Mouse (Mus musculus) stomach, embryonic 16.5 days (tissue): ENCODE measurements around the gene Heatr5b. TPM values are rescaled to one million over a fixed set of nuclear protein-coding genes. Genes with fewer than 3 reads are reported as not detected.

Experiments
- ATAC-seq: fragments of 200-750 bp; cut with Nextera tagmentation; 2 replicates; pipeline ENCODE4 v1.8.0; 2017; ENCODE audit warnings: moderate number of reproducible peaks, moderate TSS enrichment; ENCODE audit not compliant: insufficient read depth, low FRiP score
- H3K27ac ChIP-seq: fragments of 300-500 bp; sonication (generic); 2 replicates; pipeline ENCODE4 v1.5.1; 2014; ENCODE audit warnings: low read length
- H3K27me3 ChIP-seq: fragments of 300-500 bp; sonication (generic); 2 replicates; pipeline ENCODE4 v1.6.1; 2014; ENCODE audit warnings: low read length, control low read depth, mixed read lengths; ENCODE audit not compliant: control insufficient read depth, insufficient read depth
- H3K36me3 ChIP-seq: fragments of 300-500 bp; sonication (generic); 2 replicates; pipeline ENCODE4 v1.6.1; 2014; ENCODE audit warnings: low read length; ENCODE audit not compliant: control insufficient read depth, insufficient read depth
- H3K4me1 ChIP-seq: fragments of 300-500 bp; sonication (generic); 2 replicates; pipeline ENCODE4 v1.6.1; 2014; ENCODE audit warnings: low read length, control low read depth, mixed read lengths; ENCODE audit not compliant: control insufficient read depth, insufficient read depth
- H3K4me2 ChIP-seq: fragments of 300-500 bp; sonication (generic); 2 replicates; pipeline ENCODE4 v1.6.1; 2014; ENCODE audit warnings: low read depth, low read length, mixed read lengths
- H3K4me3 ChIP-seq: fragments of 300-500 bp; sonication (generic); replicated peaks from 2 replicates; pipeline ENCODE4 v1.5.1; 2014; ENCODE audit warnings: mild to moderate bottlenecking, low read length
- H3K9ac ChIP-seq: fragments of 300-500 bp; sonication (generic); 2 replicates; pipeline ENCODE4 v1.6.1; 2014; ENCODE audit warnings: low read length
- H3K9me3 ChIP-seq: fragments of 300-500 bp; sonication (generic); replicated peaks from 2 replicates; pipeline ENCODE4 v1.6.1; 2016; ENCODE audit warnings: low read length, control low read depth; ENCODE audit not compliant: control insufficient read depth
- WGBS: fragments of 180-500 bp; shearing (Covaris S2); extraction: QIAGEN DNeasy Blood & Tissue Kit; methylation state at CpG from one replicate; pipeline ENCODE4 v1.1.7; 2014; 5-methylcytosine and 5-hydroxymethylcytosine counted together
- polyA plus RNA-seq: library from polyadenylated mRNA; unstranded; fragments of >200 nt; fragmentation: Nextera tagmentation; extraction: Ambion mirVana; gene quantifications from 2 replicates; pipeline ENCODE4 v1.2.1, GENCODE M21; 2015

Heatr5b gene
- polyA plus RNA-seq, 1 experiment from 2014 or later, result 14.0 TPM

GRCm38 (mm10) chr17:78726746-78727449 lies 108.3 kb downstream of the Heatr5b start:
- WGBS, result 70% methylated on average over 14 of the region's 14 CpGs
- Histone ChIP-seq H3K9ac (no peak overlapping the region), H3K9me3 (no peaks in the 10 kb centered on the region), H3K4me3 (no peak overlapping the region), H3K4me2 (no peak overlapping the region), H3K4me1 (peaks cover 4% of the 10 kb centered on the region; the same call in 1 of the 2 replicates), H3K27me3 (no peaks in the 10 kb centered on the region), H3K36me3 (no peaks in the 10 kb centered on the region), H3K27ac (no peak overlapping the region)
- no peak for ATAC-seq

GRCm38 (mm10) chr17:78724461-78725055 lies 110.6 kb downstream of the Heatr5b start:
- 37% methylated on average over 6 of the region's 6 CpGs for WGBS
- Histone ChIP-seq H3K9ac (no peak overlapping the region), H3K36me3 (no peaks in the 10 kb centered on the region), H3K4me2 (no peak overlapping the region), H3K4me1 (peaks cover 4% of the 10 kb centered on the region; the same call in 1 of the 2 replicates), H3K4me3 (no peak overlapping the region), H3K27me3 (no peaks in the 10 kb centered on the region), H3K9me3 (no peaks in the 10 kb centered on the region), H3K27ac (no peak overlapping the region)
- 0 out of 2 replicates have a peak, but pooled peaks have one; percentile 47 for ATAC-seq

- 73% methylated on average over 7 of the region's 7 CpGs for WGBS
- Histone ChIP-seq H3K27ac (no peak overlapping the region), H3K4me1 (peaks cover 4% of the 10 kb centered on the region; the same call in 1 of the 2 replicates), H3K27me3 (no peaks in the 10 kb centered on the region), H3K36me3 (peaks cover 7% of the 10 kb centered on the region; the same call in 1 of the 2 replicates), H3K4me3 (no peak overlapping the region), H3K4me2 (no peak overlapping the region), H3K9ac (no peak overlapping the region), H3K9me3 (0 out of 2 replicates have a peak, but pooled peaks cover 5% of the 10 kb centered on the region)
- no peak for ATAC-seq
Measured at GRCm38 (mm10) chr17:78721690-78722089, 113.5 kb downstream of the Heatr5b start.

- Histone ChIP-seq H3K4me3 (no peak overlapping the region), H3K9ac (no peak overlapping the region), H3K9me3 (0 out of 2 replicates have a peak, but pooled peaks cover 5% of the 10 kb centered on the region), H3K4me2 (no peak overlapping the region), H3K4me1 (no peaks in the 10 kb centered on the region), H3K36me3 (peaks cover 7% of the 10 kb centered on the region; the same call in 1 of the 2 replicates), H3K27me3 (no peaks in the 10 kb centered on the region), H3K27ac (no peak overlapping the region)
- ATAC-seq, result no peak
- WGBS, result 82% methylated on average over 13 of the region's 13 CpGs
Measured at GRCm38 (mm10) chr17:78719086-78719485, 116.1 kb downstream of the Heatr5b start.

- H3K27ac ChIP-seq, result no peak overlapping the region
- no peak for ATAC-seq
- peaks cover 3% of the 10 kb centered on the region; the same call in 1 of the 2 replicates for H3K4me1 ChIP-seq
- no peaks in the 10 kb centered on the region for H3K27me3 ChIP-seq
- H3K9me3 ChIP-seq, result 0 out of 2 replicates have a peak, but pooled peaks cover 3% of the 10 kb centered on the region
- H3K36me3 ChIP-seq, result 0 out of 2 replicates have a peak, but pooled peaks cover 7% of the 10 kb centered on the region
- 69% methylated on average over 2 of the region's 2 CpGs for WGBS
- no peak overlapping the region for H3K4me3 ChIP-seq
- no peak overlapping the region for H3K4me2 ChIP-seq
- no peak overlapping the region for H3K9ac ChIP-seq
Measured at GRCm38 (mm10) chr17:78710258-78710657, 124.9 kb downstream of the Heatr5b start.

GRCm38 (mm10) chr17:78708422-78708821 lies 126.7 kb downstream of the Heatr5b start:
- Histone ChIP-seq H3K9me3 (0 out of 2 replicates have a peak, but pooled peaks cover 3% of the 10 kb centered on the region), H3K27ac (no peak overlapping the region), H3K27me3 (no peaks in the 10 kb centered on the region), H3K4me3 (no peak overlapping the region), H3K9ac (no peak overlapping the region), H3K4me2 (no peak overlapping the region), H3K4me1 (peaks cover 3% of the 10 kb centered on the region; the same call in 1 of the 2 replicates), H3K36me3 (0 out of 2 replicates have a peak, but pooled peaks cover 7% of the 10 kb centered on the region)
- 76% methylated on average over 7 of the region's 7 CpGs for WGBS
- ATAC-seq, result no peak

GRCm38 (mm10) chr17:78702988-78703387 lies 132.2 kb downstream of the Heatr5b start:
- Histone ChIP-seq H3K4me2 (no peak overlapping the region), H3K4me3 (no peak overlapping the region), H3K9me3 (0 out of 2 replicates have a peak, but pooled peaks cover 3% of the 10 kb centered on the region), H3K36me3 (0 out of 2 replicates have a peak, but pooled peaks cover 10% of the 10 kb centered on the region), H3K9ac (no peak overlapping the region), H3K4me1 (no peaks in the 10 kb centered on the region), H3K27ac (no peak overlapping the region), H3K27me3 (no peaks in the 10 kb centered on the region)
- 88% methylated on average over 7 of the region's 7 CpGs for WGBS
- no peak for ATAC-seq
